In genomic region chr19:28381441-28381840, GRCm38 (mm10) we compare ENCODE assay signal across 12 mouse cellular contexts.
DNase-seq lines count a peak whose midpoint lies in the region; ATAC-seq lines count a peak whose summit lies in the region.
"Had no signal": no experiment of that assay in that cellular context is flagged by ENCODE, and none has a peak within 500 bp of the region (broad histone marks: within the 10 kb centered on the region; RNA-seq: fewer than 3 reads in every experiment).

No protein-coding gene starts in this region.

- no peak overlapping the region for H3K9ac ChIP-seq in lung, embryonic 15.5 days
- H3K9ac ChIP-seq in embryonic facial prominence, embryonic 15.5 days = no peak overlapping the region
- no peak overlapping the region for H3K9ac ChIP-seq in hindbrain, embryonic 12.5 days
- no peak overlapping the region for H3K9ac ChIP-seq in midbrain, embryonic 14.5 days (replicated peaks; ENCODE audit: low read length)
- H3K9ac ChIP-seq: heart, embryonic 12.5 days had no signal

- H3K4me1 ChIP-seq in lung, embryonic 15.5 days = peaks cover 36% of the 10 kb centered on the region
- peaks cover 29% of the 10 kb centered on the region for H3K4me1 ChIP-seq in embryonic facial prominence, embryonic 15.5 days
- H3K4me1 ChIP-seq in hindbrain, embryonic 12.5 days = peaks cover 30% of the 10 kb centered on the region
- peaks cover 20% of the 10 kb centered on the region for H3K4me1 ChIP-seq in midbrain, embryonic 14.5 days (ENCODE audit: control insufficient read depth, insufficient read depth, low read length)
- H3K4me1 ChIP-seq: heart, embryonic 12.5 days had no signal

- no peak for DNase-seq in lung, postnatal 4 days
- peak; percentile 29 for DNase-seq in midbrain, embryonic 14.5 days
- DNase-seq in urinary bladder, postnatal 14 days (ENCODE audit: low spot score) = no peak
- DNase-seq: thymus, postnatal 14 days had no signal

- H3K27me3 ChIP-seq in lung, embryonic 15.5 days = no peaks in the 10 kb centered on the region
- H3K27me3 ChIP-seq in embryonic facial prominence, embryonic 15.5 days = no peaks in the 10 kb centered on the region
- no peaks in the 10 kb centered on the region for H3K27me3 ChIP-seq in hindbrain, embryonic 12.5 days
- H3K27me3 ChIP-seq in midbrain, embryonic 14.5 days (ENCODE audit: control insufficient read depth, insufficient read depth, low read length) = peaks cover 5% of the 10 kb centered on the region
- H3K27me3 ChIP-seq: heart, embryonic 12.5 days; Patski had no signal

- no peaks in the 10 kb centered on the region for H3K9me3 ChIP-seq in lung, embryonic 15.5 days
- no peaks in the 10 kb centered on the region for H3K9me3 ChIP-seq in embryonic facial prominence, embryonic 15.5 days (replicated peaks)
- H3K9me3 ChIP-seq in hindbrain, embryonic 12.5 days (replicated peaks) = no peaks in the 10 kb centered on the region
- H3K9me3 ChIP-seq in midbrain, embryonic 14.5 days (ENCODE audit: control insufficient read depth, low read length) = no peaks in the 10 kb centered on the region
- H3K9me3 ChIP-seq: heart, embryonic 12.5 days had no signal

- no peak overlapping the region for H3K4me3 ChIP-seq in lung, embryonic 15.5 days
- no peak overlapping the region for H3K4me3 ChIP-seq in embryonic facial prominence, embryonic 15.5 days (replicated peaks)
- no peak overlapping the region for H3K4me3 ChIP-seq in hindbrain, embryonic 12.5 days
- H3K4me3 ChIP-seq in midbrain, embryonic 14.5 days (replicated peaks; ENCODE audit: low read depth, low read length) = no peak overlapping the region
- H3K4me3 ChIP-seq: gastrocnemius, adult 2 months; heart, embryonic 12.5 days had no signal

- no peak overlapping the region for H3K4me2 ChIP-seq in lung, embryonic 15.5 days
- H3K4me2 ChIP-seq in embryonic facial prominence, embryonic 15.5 days (replicated peaks) = no peak overlapping the region
- no peak overlapping the region for H3K4me2 ChIP-seq in hindbrain, embryonic 12.5 days (replicated peaks)
- H3K4me2 ChIP-seq in midbrain, embryonic 14.5 days (ENCODE audit: low read length) = no peak overlapping the region
- H3K4me2 ChIP-seq: heart, embryonic 12.5 days had no signal

- WGBS in lung, embryonic 15.5 days = 75% methylated on average over 9 of the region's 9 CpGs
- WGBS in embryonic facial prominence, embryonic 15.5 days = 65% methylated on average over 9 of the region's 9 CpGs
- 45% methylated on average over 9 of the region's 9 CpGs for WGBS in hindbrain, embryonic 12.5 days
- WGBS in midbrain, embryonic 14.5 days = 37% methylated on average over 9 of the region's 9 CpGs

- H3K36me3 ChIP-seq in lung, embryonic 15.5 days = no peaks in the 10 kb centered on the region
- no peaks in the 10 kb centered on the region for H3K36me3 ChIP-seq in embryonic facial prominence, embryonic 15.5 days
- no peaks in the 10 kb centered on the region for H3K36me3 ChIP-seq in hindbrain, embryonic 12.5 days
- no peaks in the 10 kb centered on the region for H3K36me3 ChIP-seq in midbrain, embryonic 14.5 days (ENCODE audit: control insufficient read depth, insufficient read depth, low read length)
- H3K36me3 ChIP-seq: heart, embryonic 12.5 days had no signal

- H3K27ac ChIP-seq in lung, embryonic 15.5 days = peak overlapping the region; percentile 71; the same call in 1 of the 2 replicates
- H3K27ac ChIP-seq in embryonic facial prominence, embryonic 15.5 days (replicated peaks) = 0 out of 2 replicates have a peak overlapping the region, but pooled peaks have one; percentile 55
- H3K27ac ChIP-seq in hindbrain, embryonic 12.5 days = peak overlapping the region; percentile 48; the same call in 1 of the 2 replicates
- H3K27ac ChIP-seq in midbrain, embryonic 14.5 days (replicated peaks; ENCODE audit: low read depth, low read length) = no peak overlapping the region
- H3K27ac ChIP-seq: gastrocnemius, adult 2 months had no signal

- no peak for ATAC-seq in lung, embryonic 15.5 days (ENCODE audit: borderline replicate concordance, extremely low read depth, low FRiP score, low TSS enrichment)
- no peak for ATAC-seq in embryonic facial prominence, embryonic 15.5 days (ENCODE audit: insufficient number of reproducible peaks, low FRiP score, low TSS enrichment, low read depth)
- ATAC-seq in hindbrain, embryonic 12.5 days (ENCODE audit: low FRiP score) = no peak
- no peak for ATAC-seq in midbrain, embryonic 14.5 days (ENCODE audit: low FRiP score, low TSS enrichment)
- no peak for ATAC-seq in monocyte, adult 5-6 weeks (replicated peaks; ENCODE audit: insufficient number of reproducible peaks, low FRiP score, low TSS enrichment, poor library complexity, severe bottlenecking)
- ATAC-seq: intestine, postnatal 0 days; Patski had no signal
